Mouse (Mus musculus) liver, postnatal 0 days (tissue): ENCODE results near the gene Gm1604a. TPM values are rescaled to one million over a fixed set of nuclear protein-coding genes. Genes with fewer than 3 reads are reported as not detected.
"Not testable (repeated sequence)": the region's sequence is repeated elsewhere in the genome, so short reads cannot be mapped to it uniquely, and the experiment has no call there.

Experiments used
- ATAC-seq: fragments of 200-750 bp; cut with Nextera tagmentation; 2 replicates; pipeline ENCODE4 v1.8.0; 2017; ENCODE audit warnings: mild to moderate bottlenecking, moderate library complexity
- DNase-seq: peaks from one replicate; pipeline ENCODE4 v3.0.0-alpha.2; 2016
- H3K27ac ChIP-seq: fragments of 300-500 bp; sonication (generic); 2 replicates; pipeline ENCODE4 v1.5.1; 2014; ENCODE audit warnings: antibody characterized with exemption, moderate library complexity, mild to moderate bottlenecking, low read depth
- H3K27me3 ChIP-seq: fragments of 300-500 bp; sonication (generic); 2 replicates; pipeline ENCODE4 v1.6.1; 2014; ENCODE audit warnings: low read length, control low read depth, mixed read lengths; ENCODE audit not compliant: insufficient read depth
- H3K36me3 ChIP-seq: fragments of 300-500 bp; sonication (generic); replicated peaks from 2 replicates; pipeline ENCODE4 v1.6.1; 2014; ENCODE audit warnings: mild to moderate bottlenecking, control low read depth, low read length, moderate library complexity, mixed read lengths; ENCODE audit not compliant: insufficient read depth
- H3K4me1 ChIP-seq: fragments of 300-500 bp; sonication (generic); 2 replicates; pipeline ENCODE4 v1.6.1; 2014; ENCODE audit warnings: antibody characterized with exemption, mild to moderate bottlenecking, control low read depth; ENCODE audit not compliant: insufficient read depth
- H3K4me2 ChIP-seq: fragments of 300-500 bp; sonication (generic); 2 replicates; pipeline ENCODE4 v1.6.1; 2014; ENCODE audit warnings: low read depth, mild to moderate bottlenecking, low read length, moderate library complexity, mixed read lengths
- H3K4me3 ChIP-seq: fragments of 300-500 bp; sonication (generic); 2 replicates; pipeline ENCODE4 v1.5.1; 2014; ENCODE audit warnings: low read depth, low read length
- H3K9ac ChIP-seq: fragments of 300-500 bp; sonication (generic); replicated peaks from 2 replicates; pipeline ENCODE4 v1.6.1; 2014; ENCODE audit warnings: mild to moderate bottlenecking, moderate library complexity
- H3K9me3 ChIP-seq: fragments of 300-500 bp; sonication (generic); 2 replicates; pipeline ENCODE4 v1.6.1; 2016; ENCODE audit warnings: mild to moderate bottlenecking, control low read depth, low read length, mixed read lengths
- WGBS: fragments of 180-500 bp; shearing (Covaris S2); extraction: QIAGEN DNeasy Blood & Tissue Kit; methylation state at CpG from one replicate; pipeline ENCODE4 v1.1.7; 2014; ENCODE audit not compliant: insufficient replicate concordance; 5-methylcytosine and 5-hydroxymethylcytosine counted together
- polyA plus RNA-seq: library from polyadenylated mRNA; unstranded; fragments of >200 nt; fragmentation: Nextera tagmentation; extraction: Ambion mirVana; gene quantifications from 2 replicates; pipeline ENCODE4 v1.2.1, GENCODE M21; 2015

The Gm1604a gene
- polyA plus RNA-seq: 0.17 and 0.39 TPM in 2 replicates

DNA sequence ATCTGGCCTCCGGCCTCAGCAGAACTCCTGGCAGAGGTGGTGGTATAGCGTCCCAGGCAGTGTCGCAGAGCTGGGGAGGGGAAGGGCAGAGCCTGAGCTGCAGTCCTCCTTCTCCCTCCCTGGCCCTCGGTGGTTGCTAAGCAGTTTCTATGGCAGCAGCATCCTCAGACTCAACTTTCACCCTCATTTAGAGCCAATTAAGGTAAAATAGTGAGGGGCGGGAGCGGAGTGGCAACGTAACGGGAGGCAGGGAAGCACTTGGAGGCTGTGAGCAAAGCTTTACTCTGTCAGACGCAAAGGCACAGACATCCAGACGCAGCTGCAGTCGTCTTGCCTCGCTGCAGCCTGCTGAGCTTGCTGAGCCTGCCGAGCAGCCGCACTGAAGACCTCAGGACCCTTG is at the start of gene Gm1604a:
Gm1604a (plus strand) TSS at position 312 of the 400 bp plus-strand sequence.
- not testable (repeated sequence) for ATAC-seq, H3K27me3 ChIP-seq, H3K4me3 ChIP-seq, H3K36me3 ChIP-seq, H3K4me2 ChIP-seq, H3K4me1 ChIP-seq, DNase-seq, H3K27ac ChIP-seq, H3K9me3 ChIP-seq, H3K9ac ChIP-seq
- WGBS: 44% methylated on average over 5 of the region's 14 CpGs

DNA sequence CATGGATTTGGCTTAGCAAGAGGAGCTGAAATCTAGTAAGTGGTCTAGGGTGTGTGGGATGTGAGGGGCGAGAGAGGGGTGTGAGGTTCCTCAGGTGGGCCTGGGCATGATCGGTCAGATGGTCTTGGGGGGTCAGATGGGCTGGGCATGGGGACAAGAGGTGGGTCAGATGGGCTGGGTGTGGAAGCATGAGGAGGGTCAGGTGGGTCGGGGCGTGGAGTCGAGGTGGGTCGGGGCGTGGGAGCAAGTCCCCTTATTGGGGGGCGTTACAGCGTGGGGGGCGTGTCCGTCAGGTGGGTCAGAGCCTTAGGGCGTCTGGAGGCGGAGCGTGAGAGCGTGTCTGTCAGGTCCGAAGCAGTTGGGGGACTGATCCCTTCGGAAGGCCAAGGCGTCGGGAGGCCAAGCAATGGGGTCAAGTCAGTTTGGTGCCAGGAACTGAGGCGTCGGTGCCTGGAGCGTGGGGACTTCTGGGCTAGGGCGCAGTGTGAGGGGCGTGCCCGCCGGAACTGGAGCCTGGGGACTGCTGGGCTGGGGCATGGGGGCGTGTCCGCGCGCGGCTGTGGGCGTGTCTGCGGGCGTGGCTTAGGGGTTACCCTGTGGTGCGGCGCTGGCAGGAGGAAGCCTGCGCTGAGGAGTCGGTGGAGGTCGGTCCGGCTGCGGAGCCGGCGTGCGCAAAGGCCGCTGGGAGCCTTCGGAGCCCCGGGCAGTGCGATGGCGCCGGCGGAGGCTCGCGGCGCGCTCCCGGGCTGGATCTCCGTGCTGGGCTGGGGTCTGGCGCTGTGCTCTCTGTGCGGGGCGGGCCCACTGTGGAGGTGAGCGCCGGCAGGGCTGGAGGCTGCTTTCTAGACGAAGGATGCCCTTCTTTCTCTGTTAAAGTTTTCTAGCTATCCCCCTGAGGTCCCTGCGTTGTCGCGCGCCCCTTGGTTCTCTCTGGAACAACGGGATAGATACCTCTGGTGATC is 46.8 kb upstream of the Gm1604a start, which contains the start of gene Gm49721:
Gm49721 (plus strand) TSS at position 618 of the 962 bp plus-strand sequence.
- 2% methylated on average over 30 of the region's 68 CpGs for WGBS

DNA sequence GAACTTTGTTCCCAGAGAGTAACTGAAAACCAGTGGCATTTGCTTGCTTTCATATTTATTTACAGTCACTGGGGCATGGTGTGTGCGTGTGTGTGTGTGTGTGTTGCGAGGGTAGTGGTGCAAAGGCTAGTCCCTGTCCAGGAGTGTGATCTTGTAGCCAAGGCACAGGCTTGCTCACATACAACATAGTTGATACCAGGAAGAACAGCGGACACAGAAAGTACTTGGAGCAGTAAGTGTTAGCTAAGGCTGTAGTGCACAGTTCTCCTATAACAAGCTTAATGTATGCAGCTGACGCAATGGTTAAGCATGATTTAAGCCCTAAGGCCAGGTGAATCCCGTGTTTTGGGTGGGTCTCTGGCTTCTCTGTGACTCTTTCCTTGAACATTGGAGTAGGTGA is 46.0 kb upstream of the Gm1604a start:
- not testable (repeated sequence) for H3K36me3 ChIP-seq, ATAC-seq, H3K4me1 ChIP-seq, H3K27me3 ChIP-seq, DNase-seq, H3K9me3 ChIP-seq
- Histone ChIP-seq H3K4me2 (peak overlapping the region; percentile 68), H3K4me3 (peak overlapping the region; percentile 64), H3K27ac (peak overlapping the region; percentile 82; the same call in 1 of the 2 replicates), H3K9ac (peak overlapping the region; percentile 80; the same call in 1 of the 2 replicates)
- WGBS: 8% methylated on average over 4 of the region's 5 CpGs

More for the DNA sequence above, 46.8 kb upstream of the Gm1604a start, which contains the start of gene Gm49721:
- H3K4me3 ChIP-seq: peak within 1 kb of the TSS; percentile 64
- not testable (repeated sequence) for H3K27me3 ChIP-seq, H3K36me3 ChIP-seq, H3K4me1 ChIP-seq, H3K9me3 ChIP-seq
- DNase-seq (peak; percentile 32), ATAC-seq (peak; percentile 99)
- H3K4me2 ChIP-seq: peak within 1 kb of the TSS; percentile 68
- peak within 1 kb of the TSS; percentile 82 for H3K27ac ChIP-seq
- peak within 1 kb of the TSS; percentile 80 for H3K9ac ChIP-seq

DNA sequence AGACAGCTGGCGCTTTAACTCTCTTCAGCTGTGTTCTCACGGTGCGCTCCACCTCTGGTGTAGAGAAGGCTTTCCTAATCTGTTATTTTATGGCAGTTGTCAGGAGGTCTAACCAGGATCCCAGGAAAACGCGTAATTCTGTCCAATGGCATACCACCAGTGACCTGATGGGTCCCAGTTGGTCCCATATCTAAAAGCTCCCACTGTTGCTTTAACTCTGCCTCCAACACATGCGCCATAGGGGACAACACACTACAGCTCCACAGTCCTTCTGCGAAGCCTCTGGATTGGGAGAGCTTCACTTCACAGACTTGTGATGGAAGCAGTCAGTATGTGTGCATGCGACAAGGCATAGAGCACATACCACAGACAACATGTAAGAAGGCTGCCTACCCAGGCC is 45.2 kb upstream of the Gm1604a start:
- 92% methylated on average over 5 of the region's 8 CpGs for WGBS
- H3K4me3 ChIP-seq, H3K4me2 ChIP-seq, ATAC-seq, H3K27ac ChIP-seq, H3K4me1 ChIP-seq, H3K9ac ChIP-seq, DNase-seq, H3K36me3 ChIP-seq, H3K9me3 ChIP-seq, H3K27me3 ChIP-seq: not testable (repeated sequence)

DNA sequence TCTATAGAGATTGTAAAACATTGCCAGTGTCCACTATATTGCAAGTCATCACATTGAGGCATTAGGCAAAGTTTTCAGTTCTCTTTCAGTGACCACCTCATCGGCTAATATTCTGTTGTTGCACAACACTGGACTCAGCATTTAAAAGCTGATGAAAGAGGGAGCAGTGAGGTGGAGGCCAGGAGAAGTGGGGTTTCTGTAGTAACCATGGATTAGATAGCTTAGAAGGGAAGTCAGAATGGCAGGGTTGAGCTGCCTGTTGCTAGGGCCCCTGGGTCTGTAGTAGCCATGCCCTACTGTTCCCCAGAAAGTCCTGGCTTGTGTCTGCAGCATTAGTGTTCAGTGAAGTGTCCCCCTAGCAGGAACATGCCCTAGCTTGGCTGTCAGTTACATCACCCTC is 39.2 kb upstream of the Gm1604a start:
- not testable (repeated sequence) for H3K4me1 ChIP-seq, DNase-seq, ATAC-seq, H3K27ac ChIP-seq, H3K36me3 ChIP-seq, H3K27me3 ChIP-seq, H3K4me2 ChIP-seq, H3K9me3 ChIP-seq, H3K4me3 ChIP-seq, H3K9ac ChIP-seq
- 62% methylated on average over 1 of the region's 1 CpGs for WGBS

DNA sequence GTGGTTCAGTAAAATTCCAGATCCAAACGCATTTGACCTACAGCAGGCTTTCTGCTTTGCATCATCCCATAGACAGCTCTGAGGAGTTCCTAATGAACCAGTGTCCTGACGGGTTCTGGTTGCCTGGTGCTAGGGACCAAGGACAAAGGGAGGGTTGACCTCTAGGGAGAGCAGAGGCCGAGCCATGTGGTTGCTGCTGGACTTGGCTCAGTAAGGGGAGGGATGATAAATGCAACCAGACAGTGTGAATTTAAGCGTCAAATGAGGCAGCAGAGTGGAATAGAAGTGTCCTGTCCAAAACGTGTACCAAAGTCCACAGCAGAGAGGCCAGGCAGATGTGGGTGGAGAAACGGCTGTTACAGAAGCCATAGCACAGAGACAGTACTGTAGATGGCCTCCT is 29.9 kb upstream of the Gm1604a start:
- no CpG with 5 or more reads among the region's 6 CpGs for WGBS
- H3K4me1 ChIP-seq, H3K27me3 ChIP-seq, H3K9ac ChIP-seq, DNase-seq, H3K4me3 ChIP-seq, H3K9me3 ChIP-seq, H3K27ac ChIP-seq, H3K36me3 ChIP-seq, H3K4me2 ChIP-seq: not testable (repeated sequence)
- peak; percentile 25; the same call in 1 of the 2 replicates for ATAC-seq

DNA sequence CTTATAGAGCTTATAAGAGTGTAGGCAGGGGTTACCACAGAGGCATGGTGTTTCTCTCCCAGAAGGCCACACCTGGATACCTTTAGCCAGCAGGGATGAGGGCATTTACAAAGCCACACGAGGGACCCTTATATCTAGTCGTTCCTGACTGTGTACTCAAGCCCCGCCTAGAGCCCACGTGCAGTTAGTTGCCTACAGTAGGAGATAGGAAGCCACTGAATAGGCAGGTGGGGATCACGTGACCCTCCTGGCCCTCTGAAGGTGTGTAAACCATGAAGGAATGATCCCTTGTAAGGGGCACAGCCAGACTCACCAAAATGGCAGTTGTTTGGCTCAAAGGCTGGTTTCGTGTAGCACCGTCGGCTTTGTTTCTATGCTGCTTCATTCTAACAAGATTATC is 28.5 kb upstream of the Gm1604a start:
- H3K27me3 ChIP-seq, H3K4me1 ChIP-seq, ATAC-seq, H3K4me2 ChIP-seq, H3K36me3 ChIP-seq, H3K9me3 ChIP-seq, DNase-seq, H3K9ac ChIP-seq, H3K27ac ChIP-seq, H3K4me3 ChIP-seq: not testable (repeated sequence)
- WGBS: 77% methylated on average over 8 of the region's 8 CpGs

DNA sequence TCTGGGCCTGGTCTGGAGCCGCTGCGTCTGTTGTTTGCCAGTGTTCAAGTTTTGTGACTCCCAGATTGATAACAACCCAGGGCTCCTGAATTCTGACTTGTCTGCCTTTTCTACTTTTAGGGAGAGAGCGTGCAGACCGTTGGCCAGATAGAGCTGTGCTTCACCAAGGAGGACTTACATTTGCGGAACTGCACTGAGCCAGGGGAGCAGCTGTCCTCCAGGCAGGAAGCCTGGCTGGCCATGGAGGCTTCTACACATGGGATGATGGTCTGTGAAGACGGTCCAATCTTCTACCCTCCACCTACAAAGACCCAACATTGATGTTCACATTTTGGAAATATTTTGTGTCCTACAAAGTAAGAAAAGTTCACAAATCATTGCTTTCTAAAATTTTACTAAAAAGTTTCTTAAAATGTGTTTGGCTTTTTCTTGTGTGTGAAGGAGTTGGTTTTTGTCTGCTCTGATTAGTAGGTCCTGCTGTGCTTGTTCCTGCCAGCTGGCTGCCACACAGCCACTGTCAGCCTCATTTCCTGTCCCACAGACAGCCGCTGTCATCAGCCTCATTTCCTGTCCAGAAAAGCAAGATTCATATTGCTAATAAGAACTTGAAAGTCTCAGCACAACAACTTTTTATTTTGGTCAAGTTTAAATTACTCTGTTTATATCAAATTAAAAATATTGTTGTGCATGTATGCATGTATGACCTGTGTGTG is 27.4 kb upstream of the Gm1604a start:
- not testable (repeated sequence) for H3K36me3 ChIP-seq, H3K9ac ChIP-seq, H3K4me2 ChIP-seq, H3K4me1 ChIP-seq, DNase-seq, H3K4me3 ChIP-seq, H3K27ac ChIP-seq, ATAC-seq, H3K27me3 ChIP-seq, H3K9me3 ChIP-seq
- no CpG with 5 or more reads among the region's 7 CpGs for WGBS

DNA sequence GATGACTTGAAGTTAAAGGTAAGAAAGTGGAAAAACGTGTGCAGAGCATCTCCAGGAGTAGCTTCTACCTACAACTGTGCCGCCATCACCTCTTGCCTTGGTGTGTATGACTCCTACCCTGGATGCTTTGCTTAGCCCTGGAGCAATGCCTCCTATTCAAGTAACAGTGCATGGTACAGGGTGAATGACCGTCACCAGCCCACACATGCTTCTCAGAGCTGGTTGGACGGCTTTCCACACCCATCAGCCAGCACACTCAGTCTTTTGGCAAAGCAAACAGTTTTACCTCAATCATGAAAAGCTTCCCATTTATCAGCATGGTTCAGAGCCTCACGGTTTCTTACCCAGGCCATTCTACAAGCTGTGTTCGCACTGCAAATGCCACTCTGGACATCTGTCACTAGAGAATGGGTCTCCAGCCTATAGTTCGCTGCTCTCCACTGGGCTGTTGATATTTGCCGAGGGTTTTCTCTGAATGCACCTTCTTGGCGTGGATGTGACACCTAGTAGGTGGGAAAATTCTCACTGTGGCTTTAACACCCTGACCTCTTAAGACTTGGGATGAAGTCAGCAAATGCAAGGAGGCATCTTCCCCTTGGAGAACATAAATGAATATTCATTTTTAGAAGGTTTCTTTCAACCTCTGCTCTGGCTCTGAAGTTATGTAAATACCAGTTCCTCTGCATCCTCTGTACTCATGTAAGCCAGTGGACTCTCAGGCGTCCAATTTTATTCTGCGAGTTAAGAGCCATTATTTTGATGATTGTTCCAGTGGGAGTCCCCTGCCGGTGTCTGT is 23.4 kb upstream of the Gm1604a start:
- not testable (repeated sequence) for H3K27ac ChIP-seq, H3K4me1 ChIP-seq, H3K4me3 ChIP-seq, H3K36me3 ChIP-seq, H3K9ac ChIP-seq, H3K27me3 ChIP-seq, DNase-seq, ATAC-seq, H3K4me2 ChIP-seq, H3K9me3 ChIP-seq
- 73% methylated on average over 8 of the region's 12 CpGs for WGBS
